Mouse (Mus musculus): ENCODE data around the gene Eci1. TPM values are rescaled to one million over a fixed set of nuclear protein-coding genes. Genes with fewer than 3 reads are reported as not detected.
A peak's percentile ranks its signal among the peaks of the same experiment; 100 is the strongest.

Gene Eci1
- polyA plus RNA-seq, 1 experiment from 2014 or later = 234 TPM

GRCm38 (mm10) chr17:24485090-24485860 lies 58.8 kb downstream of the Eci1 start:
- H3K27me3 ChIP-seq (replicated peaks) = peaks cover 43% of the 10 kb centered on the region
- H3K4me2 ChIP-seq = no peak overlapping the region
- no peak overlapping the region for H3K4me3 ChIP-seq
- WGBS = 41% methylated on average over 11 of the region's 11 CpGs
- no peaks in the 10 kb centered on the region for H3K36me3 ChIP-seq
- peak overlapping the region; percentile 54 for H3K9ac ChIP-seq
- H3K9me3 ChIP-seq = no peaks in the 10 kb centered on the region
- no peak for ATAC-seq (ENCODE audit: extremely low read depth, insufficient number of reproducible peaks, low FRiP score, low TSS enrichment)
- no peak overlapping the region for H3K27ac ChIP-seq (replicated peaks)
- peaks cover 21% of the 10 kb centered on the region for H3K4me1 ChIP-seq

- Histone ChIP-seq H3K4me3 (peak within 1 kb of the TSS; percentile 75), H3K4me1 (peaks cover 19% of the 10 kb centered on the region), H3K27ac (replicated peaks) (no peak within 1 kb of the TSS), H3K9ac (peak within 1 kb of the TSS; percentile 86), H3K4me2 (peak within 1 kb of the TSS; percentile 99), H3K9me3 (no peaks in the 10 kb centered on the region), H3K36me3 (no peaks in the 10 kb centered on the region), H3K27me3 (replicated peaks) (peaks cover 64% of the 10 kb centered on the region)
- 1% methylated on average over 44 of the region's 45 CpGs for WGBS
- no peak for ATAC-seq (ENCODE audit: extremely low read depth, insufficient number of reproducible peaks, low FRiP score, low TSS enrichment)
These were observed 61.8 kb downstream of the Eci1 start, which contains the start of gene Caskin1 for GRCm38 (mm10) chr17:24488186-24488661. Gene Caskin1, plus strand, starts transcription at chr17:24488601.

GRCm38 (mm10) chr17:24488662-24489264 lies 62.3 kb downstream of the Eci1 start:
- peak overlapping the region; percentile 99 for H3K4me2 ChIP-seq
- H3K4me3 ChIP-seq = peak overlapping the region; percentile 75
- no peak for ATAC-seq (ENCODE audit: extremely low read depth, insufficient number of reproducible peaks, low FRiP score, low TSS enrichment)
- H3K9me3 ChIP-seq = no peaks in the 10 kb centered on the region
- under 1% methylated on average over 47 of the region's 81 CpGs for WGBS
- H3K27me3 ChIP-seq (replicated peaks) = peaks cover 64% of the 10 kb centered on the region
- no peak overlapping the region for H3K27ac ChIP-seq (replicated peaks)
- H3K36me3 ChIP-seq = no peaks in the 10 kb centered on the region
- H3K9ac ChIP-seq = peak overlapping the region; percentile 86
- peaks cover 19% of the 10 kb centered on the region for H3K4me1 ChIP-seq

Other genes with a start within 250 kb of the Eci1 start
- 4.2 and 5.2 TPM in 2 replicates for gene Tbc1d24, start 221.1 kb upstream of the Eci1 start, polyA plus RNA-seq (2015; fragmentation: Nextera tagmentation; extraction: Ambion mirVana)
- gene Ntn3, start 217.1 kb upstream of the Eci1 start, polyA plus RNA-seq (2015; fragmentation: Nextera tagmentation; extraction: Ambion mirVana) = 1.9 and 2.0 TPM in 2 replicates
- 6.2 and 7.0 TPM in 2 replicates for gene Tedc2, start 205.8 kb upstream of the Eci1 start, polyA plus RNA-seq (2015; fragmentation: Nextera tagmentation; extraction: Ambion mirVana)
- 37.2 and 38.4 TPM in 2 replicates for gene Ccnf, start 175.2 kb upstream of the Eci1 start, polyA plus RNA-seq (2015; fragmentation: Nextera tagmentation; extraction: Ambion mirVana)
- gene Abca17, start 75.6 kb upstream of the Eci1 start, polyA plus RNA-seq (2015; fragmentation: Nextera tagmentation; extraction: Ambion mirVana) = 0.11 TPM in 1 of 2 replicates, not detected in the other
- 6.2 and 6.4 TPM in 2 replicates for gene Abca3, start 74.7 kb upstream of the Eci1 start, polyA plus RNA-seq (2015; fragmentation: Nextera tagmentation; extraction: Ambion mirVana)
- gene Rnps1, start 12.1 kb upstream of the Eci1 start, polyA plus RNA-seq (2015; fragmentation: Nextera tagmentation; extraction: Ambion mirVana) = 234 and 235 TPM in 2 replicates
- 1.5 and 1.7 TPM in 2 replicates for gene Dnase1l2, start 16.5 kb downstream of the Eci1 start, polyA plus RNA-seq (2015; fragmentation: Nextera tagmentation; extraction: Ambion mirVana)
- 24.5 and 25.9 TPM in 2 replicates for gene E4f1, start 43.7 kb downstream of the Eci1 start, polyA plus RNA-seq (2015; fragmentation: Nextera tagmentation; extraction: Ambion mirVana)
- gene Pgp, start 43.8 kb downstream of the Eci1 start, polyA plus RNA-seq (2015; fragmentation: Nextera tagmentation; extraction: Ambion mirVana) = 61.3 and 66.8 TPM in 2 replicates
- gene Bricd5, start 47.2 kb downstream of the Eci1 start, polyA plus RNA-seq (2015; fragmentation: Nextera tagmentation; extraction: Ambion mirVana) = 0.27 TPM in 1 of 2 replicates, not detected in the other
- 18.1 TPM in 2 replicates for gene Mlst8, start 52.4 kb downstream of the Eci1 start, polyA plus RNA-seq (2015; fragmentation: Nextera tagmentation; extraction: Ambion mirVana)
- 0.55 and 0.76 TPM in 2 replicates for gene Caskin1, start 62.0 kb downstream of the Eci1 start, polyA plus RNA-seq (2015; fragmentation: Nextera tagmentation; extraction: Ambion mirVana)
- 72.5 and 76.1 TPM in 2 replicates for gene Traf7, start 101.3 kb downstream of the Eci1 start, polyA plus RNA-seq (2015; fragmentation: Nextera tagmentation; extraction: Ambion mirVana)
- 1.0 and 1.4 TPM in 2 replicates for gene Rab26, start 107.6 kb downstream of the Eci1 start, polyA plus RNA-seq (2015; fragmentation: Nextera tagmentation; extraction: Ambion mirVana)
- gene Pkd1, start 123.2 kb downstream of the Eci1 start, polyA plus RNA-seq (2015; fragmentation: Nextera tagmentation; extraction: Ambion mirVana) = 10.9 and 14.2 TPM in 2 replicates
- gene Tsc2, start 206.0 kb downstream of the Eci1 start, polyA plus RNA-seq (2015; fragmentation: Nextera tagmentation; extraction: Ambion mirVana) = 43.4 and 47.9 TPM in 2 replicates
- 9.6 and 9.8 TPM in 2 replicates for gene Nthl1, start 206.0 kb downstream of the Eci1 start, polyA plus RNA-seq (2015; fragmentation: Nextera tagmentation; extraction: Ambion mirVana)
- 46.8 and 51.1 TPM in 2 replicates for gene Slc9a3r2, start 223.7 kb downstream of the Eci1 start, polyA plus RNA-seq (2015; fragmentation: Nextera tagmentation; extraction: Ambion mirVana)
- gene Npw, start 231.8 kb downstream of the Eci1 start, polyA plus RNA-seq (2015; fragmentation: Nextera tagmentation; extraction: Ambion mirVana) = not detected in 2 replicates
- gene Zfp598, start 243.0 kb downstream of the Eci1 start, polyA plus RNA-seq (2015; fragmentation: Nextera tagmentation; extraction: Ambion mirVana) = 15.1 and 15.8 TPM in 2 replicates